Mouse (Mus musculus) lung, postnatal 25 days (tissue): Measurements from ENCODE around the gene Gmppb.
"Not testable (repeated sequence)": the region's sequence is repeated elsewhere in the genome, so short reads cannot be mapped to it uniquely, and the experiment has no call there.

ENCODE experiments used
- DNase-seq: peaks from one replicate; pipeline ENCODE4 v3.0.0; 2022; ENCODE audit warnings: low spot score

Gene Gmppb

GRCm38 (mm10) chr9:108049016-108049455 is at the start of gene Gmppb:
Gene Gmppb (plus strand): TSS chr9:108049242.
- DNase-seq: peak; percentile 98

GRCm38 (mm10) chr9:108001922-108002770 is 46.9 kb upstream of the Gmppb start, which contains the start of gene Ip6k1:
Gene Ip6k1 (plus strand): TSS chr9:108002501.
- DNase-seq: peak; percentile 100

- no peak for DNase-seq
Measured at GRCm38 (mm10) chr9:108002778-108003530, 46.1 kb upstream of the Gmppb start.

- DNase-seq: no peak
Measured at GRCm38 (mm10) chr9:108003531-108003890, 45.5 kb upstream of the Gmppb start.

GRCm38 (mm10) chr9:108008041-108008440 is 41.0 kb upstream of the Gmppb start:
- no peak for DNase-seq

GRCm38 (mm10) chr9:108010385-108010784 is 38.7 kb upstream of the Gmppb start:
- no peak for DNase-seq

GRCm38 (mm10) chr9:108013577-108013976 is 35.5 kb upstream of the Gmppb start:
- not testable (repeated sequence) for DNase-seq

- DNase-seq: no peak
Measured at GRCm38 (mm10) chr9:108017127-108017526, 31.9 kb upstream of the Gmppb start.

- DNase-seq: no peak
Measured at GRCm38 (mm10) chr9:108020741-108021140, 28.3 kb upstream of the Gmppb start.

- no peak for DNase-seq
Measured at GRCm38 (mm10) chr9:108023216-108023615, 25.8 kb upstream of the Gmppb start.

GRCm38 (mm10) chr9:108026584-108026983 is 22.5 kb upstream of the Gmppb start:
- no peak for DNase-seq

- no peak for DNase-seq
Measured at GRCm38 (mm10) chr9:108027867-108028266, 21.2 kb upstream of the Gmppb start.

GRCm38 (mm10) chr9:108032126-108032525 is 16.9 kb upstream of the Gmppb start:
- DNase-seq: no peak

- DNase-seq: no peak
Measured at GRCm38 (mm10) chr9:108035331-108036156, 13.5 kb upstream of the Gmppb start.

- DNase-seq: no peak
Measured at GRCm38 (mm10) chr9:108044751-108045492, 4.1 kb upstream of the Gmppb start.

GRCm38 (mm10) chr9:108046582-108046981 is 2.5 kb upstream of the Gmppb start:
- DNase-seq: no peak

GRCm38 (mm10) chr9:108047601-108048565 is 1.2 kb upstream of the Gmppb start:
- DNase-seq: no peak

- DNase-seq: no peak
Measured at GRCm38 (mm10) chr9:108048566-108048955, 481 bp upstream of the Gmppb start.

- no peak for DNase-seq
Measured at GRCm38 (mm10) chr9:108049561-108050251, 664 bp downstream of the Gmppb start.
